In genomic region chrX:158852308-158852707, GRCm38 (mm10) we compare ENCODE assay signal across 18 mouse cellular contexts.
DNase-seq lines count a peak whose midpoint lies in the region; TF ChIP-seq lines count a peak whose summit lies in the region.
"Had no signal": no experiment of that assay in that cellular context is flagged by ENCODE, and none has a peak within 500 bp of the region (broad histone marks: within the 10 kb centered on the region; RNA-seq: fewer than 3 reads in every experiment).

No protein-coding gene starts in this region.

- peak; percentile 53 for DNase-seq in layer of hippocampus, adult 11-12 months (ENCODE audit: low spot score)
- no peak for DNase-seq in layer of hippocampus, postnatal 10 days (ENCODE audit: low spot score in 2 of 2)
- DNase-seq in frontal cortex, postnatal 10 days (ENCODE audit: low spot score in 2 of 2) = peak; percentile 11 to 34
- DNase-seq in left cerebral cortex, adult 2 months (ENCODE audit: extremely low spot score in 1 of 2, low spot score in 2 of 2) = peak; percentile 32 to 39
- peak; percentile 64 to 75 for DNase-seq in right cerebral cortex, postnatal 36 days (ENCODE audit: low spot score in 2 of 2)
- DNase-seq in kidney, adult 18-20 months = no peak
- no peak for DNase-seq in urinary bladder, adult 18-20 months (ENCODE audit: low spot score in 2 of 2)
- DNase-seq: adrenal gland, postnatal 10 days; heart, postnatal 36 days; kidney, adult 11 months; kidney, postnatal 36 days; lung, postnatal 10 days; retina, postnatal 1 day; thymus, postnatal 36 days had no signal

- no peak for TF ChIP-seq CTCF in left cerebral cortex, adult 2 months (IDR thresholded peaks at IDR 0.05)

- intact Hi-C loops in left cerebral cortex, adult 2 months (cut with DNase I) = loop anchor here (2.0 to 10.0 kb wide), 5 partner anchors 68 to 810 kb away; partner anchors contain the start of gene Cnksr2

- no peak overlapping the region for H3K4me3 ChIP-seq in left cerebral cortex, adult 2 months
- H3K4me3 ChIP-seq: embryonic facial prominence, embryonic 12.5 days; megakaryocyte, embryonic 14.5 days; midbrain, embryonic 15.5 days had no signal

- H3K27ac ChIP-seq in left cerebral cortex, adult 2 months = peak overlapping the region; percentile 79; the same call in 1 of the 2 replicates
- H3K27ac ChIP-seq: embryonic facial prominence, embryonic 12.5 days; midbrain, embryonic 15.5 days; stomach, postnatal 0 days had no signal

Comparison
In these comparisons a context has a peak if more than half of its experiments do, and no peak if none do; other contexts are left out.
1. DNase-seq: peak in layer of hippocampus, adult 11-12 months (single experiment), frontal cortex, postnatal 10 days (2 of 2), left cerebral cortex, adult 2 months (2 of 2) and right cerebral cortex, postnatal 36 days (2 of 2); none in layer of hippocampus, postnatal 10 days (0 of 2), kidney, adult 18-20 months (single experiment) and urinary bladder, adult 18-20 months (0 of 2).